Mouse (Mus musculus) adrenal gland, postnatal 4 days (tissue): ENCODE results near the gene Sypl. TPM values are rescaled to one million over a fixed set of nuclear protein-coding genes. Genes with fewer than 3 reads are reported as not detected.
A peak's percentile ranks its signal among the peaks of the same experiment; 100 is the strongest.

Experiments used
- DNase-seq, 2 experiments: peaks; one replicate each; pipeline ENCODE4 v3.0.0; 2021 to 2022; ENCODE audit warnings: low spot score in 2 of 2, mixed read lengths in 2 of 2
- long read RNA-seq, 2 experiments: library from polyadenylated mRNA; stranded (forward); transcript quantifications; one replicate each; pipeline ENCODE4 v2.0.0; 2021
- total RNA-seq, 2 experiments: library from RNA; stranded (reverse); gene quantifications; 2 replicates each; pipeline ENCODE4 v1.2.3; 2021

Sypl gene
- 10 to 100 TPM; 81.9 to 88.0 TPM for total RNA-seq
- long read RNA-seq, experiment 1, transcript Sypl-201 (5 exons, 2,019 nt) = major isoform, 60 of 67 reads
- long read RNA-seq, experiment 1, partial matches to known transcripts = 3 of 67 reads
- long read RNA-seq, experiment 1, other reads (novel, unspliced or antisense) = 4 of 67 reads
- long read RNA-seq, experiment 2, full-length matches to known transcripts = 145 of 160 reads
- long read RNA-seq, experiment 2, partial matches to known transcripts = 5 of 160 reads
- long read RNA-seq, experiment 2, other reads (novel, unspliced or antisense) = 10 of 160 reads

DNA sequence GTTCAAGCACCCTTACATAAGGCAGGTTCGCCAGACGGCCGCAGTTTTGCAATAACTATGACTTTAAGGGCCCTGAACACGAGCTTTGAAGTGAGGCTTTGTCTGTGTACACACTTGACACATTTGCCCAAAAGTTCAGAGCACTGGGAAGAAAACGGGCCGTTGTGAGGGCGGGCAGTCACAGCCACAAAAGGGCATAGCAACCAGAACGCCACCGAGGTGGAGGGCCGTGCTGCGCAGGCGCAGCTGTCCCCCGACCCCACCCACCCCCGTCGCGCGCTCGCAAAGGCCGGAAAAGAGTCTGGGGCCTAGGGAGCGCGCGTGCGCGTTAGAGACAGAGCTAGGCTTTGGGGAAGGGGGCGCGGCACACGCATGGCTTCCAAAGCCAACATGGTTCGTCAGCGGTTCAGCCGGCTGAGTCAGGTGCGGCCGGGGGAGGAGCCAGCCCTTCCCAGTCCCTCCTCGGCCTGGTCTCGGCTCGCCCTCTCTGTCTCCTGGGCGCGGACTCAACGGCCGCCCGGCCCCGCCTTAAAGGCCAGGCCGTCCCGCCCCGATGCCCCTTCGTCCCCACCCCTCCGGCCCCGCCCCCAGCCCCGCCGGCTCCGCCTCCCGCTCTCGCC lies at the start of gene Sypl:
TSS of gene Sypl (plus strand) at position 296 of the 620 bp plus-strand sequence.
- peak; percentile 82 to 94 for DNase-seq

DNA sequence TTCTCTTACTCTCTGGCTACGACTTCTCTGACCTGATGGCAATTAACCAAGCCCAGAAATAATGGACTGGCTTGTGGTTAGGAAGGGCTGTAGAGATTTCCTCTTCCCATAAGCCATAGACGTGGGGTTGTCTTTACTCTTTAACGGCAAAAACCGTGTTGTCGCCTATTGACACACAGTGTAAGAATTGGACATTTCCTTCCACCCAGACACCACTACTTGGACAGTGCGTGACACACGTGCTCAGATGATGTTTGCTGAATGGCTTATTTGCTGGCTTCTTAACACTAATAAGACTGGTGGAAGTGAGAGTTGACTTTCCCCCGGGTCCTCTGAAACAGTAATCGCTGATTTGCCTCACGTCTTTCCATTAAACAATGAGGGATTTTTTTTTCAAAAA lies 44.0 kb upstream of the Sypl start:
- DNase-seq = no peak

- DNase-seq = peak in 1 of 2 experiments; percentile 27
These were observed 43.6 kb upstream of the Sypl start for GRCm38 (mm10) chr12:32910092-32910491.

DNA sequence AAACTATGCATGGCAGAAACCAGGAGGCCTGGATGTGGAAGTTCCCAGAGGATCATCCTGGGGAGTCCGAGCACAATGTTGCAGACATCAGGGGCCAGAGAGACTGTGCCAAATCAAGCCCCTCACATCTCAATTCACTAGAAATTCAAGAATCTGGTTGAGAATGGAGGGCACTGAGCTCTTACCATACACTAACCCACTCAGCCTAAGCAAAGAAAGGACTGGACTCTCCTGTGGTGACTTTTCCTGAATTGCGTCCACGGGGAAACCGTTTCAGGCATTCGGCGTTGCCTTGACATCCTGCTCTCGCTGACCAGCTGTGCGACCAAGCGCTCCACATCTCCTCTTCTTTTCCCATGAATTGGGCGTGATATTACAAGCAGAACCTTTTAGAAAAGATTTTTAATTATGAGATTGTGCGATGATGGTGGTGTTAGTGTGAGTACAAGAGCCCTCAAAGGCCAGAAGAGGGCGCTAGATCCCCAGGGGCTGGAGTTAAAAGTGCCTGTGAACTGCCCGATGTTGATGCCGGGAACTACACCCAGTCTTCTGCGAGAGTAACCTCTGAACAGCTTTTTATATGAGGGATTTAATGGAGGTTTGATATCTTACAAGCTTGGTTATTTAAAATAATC lies 43.0 kb upstream of the Sypl start:
- no peak for DNase-seq

GRCm38 (mm10) chr12:32911569-32911968 lies 42.1 kb upstream of the Sypl start:
- DNase-seq = no peak

- no peak for DNase-seq
These were observed 40.9 kb upstream of the Sypl start for GRCm38 (mm10) chr12:32912772-32913171.

DNA sequence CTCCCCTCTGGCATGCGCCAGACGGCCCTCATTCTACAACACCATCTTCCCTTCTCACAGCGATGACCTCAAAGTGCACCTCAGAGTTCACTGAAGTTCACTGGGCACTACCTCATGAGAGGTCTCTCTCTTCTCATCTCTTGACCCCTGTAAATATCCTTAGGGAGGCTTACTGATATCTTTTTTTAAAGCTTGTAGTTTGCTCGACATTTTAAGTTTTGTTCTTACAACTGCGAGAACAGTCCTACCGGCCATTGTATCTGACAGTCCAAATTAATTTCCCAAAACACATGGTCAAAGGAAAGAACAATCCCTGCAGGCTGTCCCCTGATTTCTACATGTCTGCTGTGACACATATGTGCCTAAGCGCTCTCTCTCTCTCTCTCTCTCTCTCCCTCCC lies 35.0 kb upstream of the Sypl start:
- DNase-seq = no peak

GRCm38 (mm10) chr12:32919091-32919490 lies 34.6 kb upstream of the Sypl start:
- no peak for DNase-seq

DNA sequence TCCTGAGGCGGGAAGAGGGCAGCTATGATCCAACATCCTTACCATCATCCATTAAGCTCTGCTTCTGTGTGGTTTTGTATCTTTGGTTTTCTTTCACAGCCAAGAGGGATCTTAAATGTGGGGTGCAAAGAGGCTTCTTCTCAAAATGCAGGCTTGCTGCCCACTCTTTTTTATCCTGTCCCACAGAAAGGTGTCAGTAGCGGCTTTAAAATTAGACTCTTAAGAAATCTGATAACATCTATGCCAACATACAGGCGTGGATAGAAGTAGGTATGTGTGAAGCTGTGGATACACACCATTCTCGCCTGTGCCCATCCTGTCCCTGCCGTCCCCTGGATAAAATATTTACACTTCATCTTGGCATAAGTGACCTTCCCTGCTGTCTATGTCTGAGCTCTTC lies 34.2 kb upstream of the Sypl start:
- no peak for DNase-seq

DNA sequence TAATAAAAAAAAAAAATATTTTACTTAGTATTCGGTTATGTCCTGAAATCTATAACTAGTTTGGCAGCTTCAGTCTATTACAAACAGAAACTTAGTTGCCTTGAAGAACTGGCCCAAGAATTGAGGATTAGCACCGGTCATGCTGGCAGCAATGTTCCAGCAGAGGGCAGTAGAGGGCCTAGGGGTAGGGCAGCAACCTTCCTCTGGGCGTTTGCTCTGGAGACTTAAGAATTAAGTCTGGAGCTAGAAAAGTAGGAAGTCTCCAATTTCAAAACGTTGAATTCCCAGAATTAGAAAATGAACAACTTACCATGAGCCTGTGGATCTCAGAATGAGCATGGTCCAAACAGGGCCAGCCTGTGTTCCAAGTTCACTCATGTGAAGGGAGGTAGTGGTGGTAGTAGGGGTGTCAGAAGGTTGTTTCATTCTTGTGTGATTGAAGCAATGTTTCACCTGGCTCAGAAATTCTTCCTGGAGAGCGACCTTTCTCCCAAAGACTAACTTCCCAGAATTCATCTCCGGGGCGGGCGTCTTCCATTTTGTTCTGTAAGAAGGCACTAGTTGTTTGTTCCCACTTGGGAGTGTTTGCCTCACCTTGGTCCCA lies 33.4 kb upstream of the Sypl start:
- peak in 1 of 2 experiments; percentile 41 for DNase-seq

DNA sequence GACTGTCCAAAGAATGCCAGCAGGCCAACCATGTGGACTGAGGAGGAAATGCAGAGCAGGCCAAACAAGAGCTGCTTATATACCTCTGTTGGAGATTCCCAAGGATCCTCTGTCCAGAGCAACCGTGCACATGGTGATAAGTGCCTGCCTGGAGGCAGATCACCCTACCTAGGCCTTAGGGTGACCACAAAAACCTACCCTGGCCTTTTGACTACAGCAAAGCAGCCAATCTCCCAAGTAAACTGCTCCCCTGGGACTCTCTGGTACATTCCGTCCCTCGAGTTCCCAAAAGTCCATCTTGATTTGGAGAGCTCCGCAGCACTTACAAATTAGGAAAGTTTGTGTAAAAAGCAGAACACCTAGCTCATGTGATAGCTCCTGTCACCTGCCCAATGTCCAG lies 32.6 kb upstream of the Sypl start:
- DNase-seq = no peak

DNA sequence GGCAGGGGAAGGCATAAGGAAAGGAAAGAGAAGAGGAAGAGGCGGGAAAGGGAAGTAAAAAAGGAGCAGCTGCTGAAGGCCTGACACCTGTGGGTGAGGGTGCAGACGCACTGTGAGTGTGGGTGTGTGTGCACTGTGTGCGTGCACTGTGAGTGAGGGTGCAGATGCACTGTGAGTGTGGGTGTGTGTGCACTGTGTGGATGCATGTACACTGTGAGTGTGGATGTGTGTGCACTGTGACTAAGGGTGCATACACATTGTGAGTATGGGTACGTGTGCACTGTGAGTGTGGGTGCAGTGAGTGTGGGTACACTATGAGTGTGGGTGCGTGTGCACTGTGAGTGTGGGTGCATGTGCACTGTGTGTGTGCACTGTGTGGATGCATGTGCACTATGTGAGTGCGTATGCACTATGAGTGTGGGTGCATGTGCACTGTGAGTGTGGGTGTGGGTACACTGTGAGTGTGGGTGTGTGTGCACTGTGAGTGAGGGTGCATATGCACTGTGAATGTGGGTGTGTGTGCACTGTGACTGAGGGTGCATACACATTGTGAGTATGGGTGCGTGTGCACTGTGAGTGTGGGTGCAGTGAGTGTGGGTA lies 32.1 kb upstream of the Sypl start:
- DNase-seq = no peak

DNA sequence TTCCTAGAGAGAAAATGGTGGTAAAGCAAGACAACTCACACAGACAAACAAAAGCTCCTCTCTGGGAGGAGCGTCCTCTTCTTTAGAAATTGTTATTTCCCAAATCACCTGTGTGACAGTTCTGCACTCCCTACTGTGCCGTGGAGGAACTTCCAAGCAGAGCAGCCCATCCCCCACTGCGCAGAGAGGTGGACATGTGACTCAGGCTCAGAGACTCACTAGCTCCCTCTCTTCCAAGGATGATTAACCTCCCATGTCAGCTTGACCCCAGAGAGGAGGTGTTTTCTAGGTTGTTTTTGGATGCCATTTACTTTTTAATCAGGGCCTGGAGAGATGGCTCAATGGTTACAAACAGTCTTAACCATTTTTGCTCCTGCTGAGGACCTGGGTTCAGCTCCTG lies 29.4 kb upstream of the Sypl start:
- no peak for DNase-seq

- no peak for DNase-seq
These were observed 27.1 kb upstream of the Sypl start for GRCm38 (mm10) chr12:32926331-32927172.

GRCm38 (mm10) chr12:32927231-32927835 lies 26.4 kb upstream of the Sypl start:
- no peak for DNase-seq

DNA sequence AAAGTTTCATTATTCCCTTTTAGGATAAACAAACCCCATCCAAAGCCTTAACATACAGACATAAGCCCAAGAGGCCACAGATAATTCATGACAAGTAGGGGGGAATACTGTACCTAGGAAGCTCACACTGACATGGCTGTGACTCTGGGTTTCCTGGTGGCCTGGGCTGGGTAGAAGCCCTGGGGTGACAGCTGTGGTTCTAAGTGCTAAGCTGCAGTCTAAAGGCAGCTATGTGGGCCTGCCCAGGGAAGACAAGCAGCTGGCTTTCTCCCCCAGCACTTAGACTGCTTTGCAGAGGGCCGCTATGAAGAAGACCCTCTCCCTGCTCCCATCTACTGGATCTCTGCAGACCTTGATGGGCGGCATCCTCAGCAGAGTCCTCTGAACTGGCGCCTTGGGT lies 25.5 kb upstream of the Sypl start:
- no peak for DNase-seq

DNA sequence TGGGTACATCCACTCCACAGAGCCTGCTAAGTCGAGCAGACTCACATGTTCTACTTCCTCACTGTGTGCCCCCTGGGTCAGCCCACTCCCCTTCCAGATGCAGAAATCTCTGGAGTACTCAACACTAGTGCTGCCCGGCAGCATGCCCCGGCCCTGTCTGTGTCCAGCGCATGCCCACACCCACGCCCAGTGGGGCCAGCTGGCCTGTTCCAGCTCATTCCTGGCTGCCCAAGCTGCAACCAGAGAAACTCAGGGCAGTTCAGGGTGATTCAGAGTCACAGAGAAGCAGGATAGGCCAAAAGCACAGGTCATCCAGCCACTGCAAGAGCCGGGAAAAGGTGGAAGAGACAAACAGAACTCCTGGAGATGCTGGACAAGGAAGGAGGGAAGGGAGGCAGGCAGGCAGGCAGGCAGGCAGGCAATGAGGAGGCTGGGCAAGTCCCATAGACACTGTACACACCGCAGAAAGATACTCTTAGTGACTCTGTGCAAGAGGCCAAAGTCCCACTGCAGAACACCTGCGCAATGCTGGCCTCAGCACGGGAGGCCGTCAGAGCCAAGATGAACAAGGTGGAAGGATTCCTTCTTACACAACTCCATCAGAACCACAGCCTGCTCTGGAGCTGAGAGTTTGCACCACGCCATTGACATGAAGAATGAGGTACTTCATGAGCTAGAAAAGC lies 23.7 kb upstream of the Sypl start:
- DNase-seq = no peak

DNA sequence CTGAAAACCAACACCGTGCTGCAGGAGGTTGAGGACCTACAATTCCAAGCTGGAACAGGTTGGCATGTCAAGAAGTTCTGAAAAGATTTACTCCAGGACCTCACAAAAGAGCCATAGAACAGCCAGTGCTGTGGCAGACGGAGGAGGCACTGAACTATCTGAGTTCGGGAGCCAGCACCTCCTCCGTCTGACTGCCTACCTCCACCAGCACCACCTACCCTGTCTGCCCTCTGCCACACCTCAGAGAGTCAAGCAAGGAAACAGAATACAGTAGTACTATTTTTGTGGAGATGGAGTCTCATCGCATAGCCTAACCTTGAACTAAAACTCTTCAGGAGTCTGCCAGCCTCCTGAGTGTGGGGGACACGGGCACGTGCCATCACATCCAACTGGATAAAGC lies 23.1 kb upstream of the Sypl start:
- DNase-seq = no peak

GRCm38 (mm10) chr12:32936246-32936946 lies 17.3 kb upstream of the Sypl start:
- no peak for DNase-seq
